Comparison of ENCODE assay signal across 8 mouse cellular contexts in the genomic region with DNA sequence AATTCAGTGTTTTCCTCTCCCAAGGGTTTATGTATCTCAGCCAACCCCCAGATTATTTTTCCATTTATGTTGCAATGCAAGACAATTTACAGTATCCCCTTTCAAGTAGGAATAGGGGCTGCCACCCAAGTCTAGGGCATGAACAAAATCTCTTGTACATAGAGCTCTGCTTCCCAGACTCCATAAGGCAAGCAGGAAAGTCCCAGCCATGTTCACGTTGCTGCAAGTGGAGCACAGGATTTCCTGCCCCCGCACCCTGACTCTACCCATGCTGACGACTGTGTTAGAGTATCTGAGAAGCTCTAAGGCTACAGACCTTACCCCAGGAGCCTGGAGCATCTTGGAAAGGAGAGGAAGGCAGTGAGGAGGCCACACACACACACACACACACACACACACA. TPM values are rescaled to one million over a fixed set of nuclear protein-coding genes. Genes with fewer than 3 reads are reported as not detected.
DNase-seq lines count a peak whose midpoint lies in the region; ATAC-seq and TF ChIP-seq lines count a peak whose summit lies in the region.

No protein-coding gene starts in this region.

- no peak overlapping the region for H3K4me2 ChIP-seq in heart, embryonic 12.5 days
- H3K4me2 ChIP-seq in heart, embryonic 13.5 days = peak overlapping the region; percentile 29
- H3K4me2 ChIP-seq in midbrain, embryonic 11.5 days = no peak overlapping the region

- ATAC-seq in heart, embryonic 12.5 days (ENCODE audit: insufficient number of reproducible peaks, low FRiP score) = peak; percentile 40; the same call in 1 of the 2 replicates
- ATAC-seq in Patski = peak; percentile 6
- ATAC-seq in heart, embryonic 13.5 days (ENCODE audit: extremely low read depth, insufficient number of reproducible peaks, low FRiP score, low TSS enrichment) = no peak
- ATAC-seq in midbrain, embryonic 11.5 days (ENCODE audit: low FRiP score) = no peak

- H3K4me3 ChIP-seq in heart, embryonic 12.5 days = no peak overlapping the region
- no peak overlapping the region for H3K4me3 ChIP-seq in heart, embryonic 13.5 days
- H3K4me3 ChIP-seq in midbrain, embryonic 11.5 days (ENCODE audit: low read depth, low read length) = no peak overlapping the region

- WGBS in heart, embryonic 12.5 days = 20% methylated on average over 3 of the region's 3 CpGs
- WGBS in heart, embryonic 13.5 days = 25% methylated on average over 3 of the region's 3 CpGs
- 62% methylated on average over 3 of the region's 3 CpGs for WGBS in midbrain, embryonic 11.5 days

- POLR2A ChIA-PET in Patski (lab: Charles Lee) = interaction anchor here (0.5 to 0.8 kb wide), 2 partner anchors 14 to 645 kb away, joined by 3 to 6 read pairs; no protein-coding TSS in a partner anchor

- CTCF ChIA-PET in Patski (lab: Charles Lee) = interaction anchor here (1.4 kb wide), 2 partner anchors 17 to 25 kb away, joined by 3 to 4 read pairs; a partner anchor contains a TSS

- no peak for DNase-seq in heart, postnatal 14 days
- no peak for DNase-seq in Patski (ENCODE audit: low read depth, low spot score)
- DNase-seq in midbrain, embryonic 11.5 days (ENCODE audit: low spot score, missing footprints) = peak; percentile 75
- DNase-seq in cerebellum, postnatal 4 days (ENCODE audit: low spot score in 2 of 2) = no peak
- DNase-seq in thymus, postnatal 25 days = no peak
- DNase-seq in ovary, postnatal 36 days (ENCODE audit: low spot score) = no peak

- TF ChIP-seq CTCF in Patski (IDR thresholded peaks at IDR 0.05) = no peak

- H3K36me3 ChIP-seq in heart, embryonic 12.5 days = no peaks in the 10 kb centered on the region
- no peaks in the 10 kb centered on the region for H3K36me3 ChIP-seq in heart, embryonic 13.5 days
- no peaks in the 10 kb centered on the region for H3K36me3 ChIP-seq in midbrain, embryonic 11.5 days (ENCODE audit: control insufficient read depth, insufficient read depth, low read length)

- peaks cover 37% of the 10 kb centered on the region for H3K4me1 ChIP-seq in heart, embryonic 12.5 days (replicated peaks)
- peaks cover 42% of the 10 kb centered on the region for H3K4me1 ChIP-seq in heart, embryonic 13.5 days
- H3K4me1 ChIP-seq in midbrain, embryonic 11.5 days (ENCODE audit: control insufficient read depth, insufficient read depth, low read length) = peaks cover 7% of the 10 kb centered on the region

- H3K27me3 ChIP-seq in heart, embryonic 12.5 days (replicated peaks) = no peaks in the 10 kb centered on the region
- no peaks in the 10 kb centered on the region for H3K27me3 ChIP-seq in Patski
- no peaks in the 10 kb centered on the region for H3K27me3 ChIP-seq in heart, embryonic 13.5 days (replicated peaks)
- no peaks in the 10 kb centered on the region for H3K27me3 ChIP-seq in midbrain, embryonic 11.5 days (ENCODE audit: control insufficient read depth, insufficient read depth, low read length)

- intact Hi-C loops in heart, postnatal 14 days (cut with DNase I) = no loop called here

- in situ Hi-C loops in Patski (cut with MboI; ENCODE audit: low pct_unique_long_range_greater_than_20kb) = no loop called here

- peak overlapping the region; percentile 22; the same call in 1 of the 2 replicates for H3K9ac ChIP-seq in heart, embryonic 12.5 days
- no peak overlapping the region for H3K9ac ChIP-seq in heart, embryonic 13.5 days
- H3K9ac ChIP-seq in midbrain, embryonic 11.5 days (ENCODE audit: low read length) = no peak overlapping the region

- peak overlapping the region; percentile 90 for H3K27ac ChIP-seq in heart, embryonic 12.5 days (ENCODE audit: poor library complexity, severe bottlenecking)
- peak overlapping the region; percentile 89 for H3K27ac ChIP-seq in heart, embryonic 13.5 days (replicated peaks)
- H3K27ac ChIP-seq in midbrain, embryonic 11.5 days (ENCODE audit: low read depth, low read length) = no peak overlapping the region

- no peaks in the 10 kb centered on the region for H3K9me3 ChIP-seq in heart, embryonic 12.5 days (replicated peaks)
- H3K9me3 ChIP-seq in heart, embryonic 13.5 days = no peaks in the 10 kb centered on the region
- H3K9me3 ChIP-seq in midbrain, embryonic 11.5 days (ENCODE audit: control insufficient read depth, low read length) = no peaks in the 10 kb centered on the region

RNA-seq across cellular contexts. Expression of a gene that starts 11.7 kb away (rescaled TPM):
- polyA plus RNA-seq in heart, embryonic 12.5 days (2016; fragmentation: Nextera tagmentation; extraction: Ambion mirVana) = 0.99 and 1.6 TPM in 2 replicates
- 1 to 10 TPM in 1 of 2 experiments, under 1 TPM in 1; 0.84 to 6.1 TPM for total RNA-seq in heart, postnatal 14 days (2021)
- not detected for polyA plus RNA-seq in Patski (2021)
- polyA plus RNA-seq in heart, embryonic 13.5 days (2015; fragmentation: Nextera tagmentation; extraction: Ambion mirVana) = 1.3 and 1.4 TPM in 2 replicates
- 0.77 and 1.4 TPM in 2 replicates for polyA plus RNA-seq in midbrain, embryonic 11.5 days (2014; fragmentation: Nextera tagmentation; extraction: Ambion mirVana)

RNA-seq across cellular contexts. Expression of a gene that starts 17.7 kb away (rescaled TPM):
- 2.3 and 2.5 TPM in 2 replicates for polyA plus RNA-seq in heart, embryonic 12.5 days (2016; fragmentation: Nextera tagmentation; extraction: Ambion mirVana)
- total RNA-seq in heart, postnatal 14 days (2021) = 10 to 100 TPM in 1 of 2 experiments, 1 to 10 TPM in 1; 7.9 to 12.6 TPM
- polyA plus RNA-seq in Patski (2021) = 0.17 TPM
- polyA plus RNA-seq in heart, embryonic 13.5 days (2015; fragmentation: Nextera tagmentation; extraction: Ambion mirVana) = 2.3 and 2.5 TPM in 2 replicates
- polyA plus RNA-seq in midbrain, embryonic 11.5 days (2014; fragmentation: Nextera tagmentation; extraction: Ambion mirVana) = 0.11 TPM in 1 of 2 replicates, not detected in the other

RNA-seq across cellular contexts. Expression of a gene that starts 21.9 kb away (rescaled TPM):
- 13.4 and 13.9 TPM in 2 replicates for polyA plus RNA-seq in heart, embryonic 12.5 days (2016; fragmentation: Nextera tagmentation; extraction: Ambion mirVana)
- 1 to 10 TPM; 2.9 to 4.7 TPM for total RNA-seq in heart, postnatal 14 days (2021)
- 7.3 TPM for polyA plus RNA-seq in Patski (2021)
- 11.1 and 12.8 TPM in 2 replicates for polyA plus RNA-seq in heart, embryonic 13.5 days (2015; fragmentation: Nextera tagmentation; extraction: Ambion mirVana)
- polyA plus RNA-seq in midbrain, embryonic 11.5 days (2014; fragmentation: Nextera tagmentation; extraction: Ambion mirVana) = 14.9 and 17.9 TPM in 2 replicates

RNA-seq across cellular contexts. Expression of a gene that starts 36.9 kb away (rescaled TPM):
- 4.8 and 6.6 TPM in 2 replicates for polyA plus RNA-seq in heart, embryonic 12.5 days (2016; fragmentation: Nextera tagmentation; extraction: Ambion mirVana)
- 1 to 10 TPM; 3.7 to 4.1 TPM for total RNA-seq in heart, postnatal 14 days (2021)
- 2.2 TPM for polyA plus RNA-seq in Patski (2021)
- 5.9 and 6.2 TPM in 2 replicates for polyA plus RNA-seq in heart, embryonic 13.5 days (2015; fragmentation: Nextera tagmentation; extraction: Ambion mirVana)
- 1.5 and 2.8 TPM in 2 replicates for polyA plus RNA-seq in midbrain, embryonic 11.5 days (2014; fragmentation: Nextera tagmentation; extraction: Ambion mirVana)

RNA-seq across cellular contexts. Expression of a gene that starts 59.7 kb away (rescaled TPM):
- 4.8 TPM in 2 replicates for polyA plus RNA-seq in heart, embryonic 12.5 days (2016; fragmentation: Nextera tagmentation; extraction: Ambion mirVana)
- total RNA-seq in heart, postnatal 14 days (2021) = 10 to 100 TPM in 1 of 2 experiments, 1 to 10 TPM in 1; 9.7 to 10.1 TPM
- 16.2 TPM for polyA plus RNA-seq in Patski (2021)
- 4.9 and 5.7 TPM in 2 replicates for polyA plus RNA-seq in heart, embryonic 13.5 days (2015; fragmentation: Nextera tagmentation; extraction: Ambion mirVana)
- 8.5 and 10.7 TPM in 2 replicates for polyA plus RNA-seq in midbrain, embryonic 11.5 days (2014; fragmentation: Nextera tagmentation; extraction: Ambion mirVana)

Comparison
In these comparisons a context has a peak if more than half of its experiments do, and no peak if none do; other contexts are left out.
1. ATAC-seq: peak in heart, embryonic 12.5 days (single experiment) and Patski (single experiment); none in heart, embryonic 13.5 days (single experiment) and midbrain, embryonic 11.5 days (single experiment).